Mouse (Mus musculus) embryonic facial prominence, embryonic 10.5 days (tissue): ENCODE results near the gene Lyar. TPM values are rescaled to one million over a fixed set of nuclear protein-coding genes. Genes with fewer than 3 reads are reported as not detected.

Source experiments
- DNase-seq: peaks from one replicate; pipeline ENCODE4 v3.0.0-alpha.2; 2017; ENCODE audit warnings: low spot score
- H3K27ac ChIP-seq: fragments of 300-500 bp; sonication (generic); replicated peaks from 2 replicates; pipeline ENCODE4 v1.5.1; 2016; ENCODE audit warnings: mild to moderate bottlenecking
- H3K27me3 ChIP-seq: fragments of 300-500 bp; sonication (generic); replicated peaks from 2 replicates; pipeline ENCODE4 v1.6.1; 2016; ENCODE audit warnings: low read depth, mild to moderate bottlenecking; ENCODE audit not compliant: poor library complexity, severe bottlenecking
- H3K36me3 ChIP-seq: fragments of 300-500 bp; sonication (generic); replicated peaks from 2 replicates; pipeline ENCODE4 v1.6.1; 2016; ENCODE audit warnings: mild to moderate bottlenecking, moderate library complexity
- H3K4me1 ChIP-seq: fragments of 300-500 bp; sonication (generic); 2 replicates; pipeline ENCODE4 v1.6.1; 2016
- H3K4me3 ChIP-seq: fragments of 300-500 bp; sonication (generic); 2 replicates; pipeline ENCODE4 v1.5.1; 2016; ENCODE audit warnings: mild to moderate bottlenecking, moderate library complexity
- H3K9me3 ChIP-seq: fragments of 300-500 bp; sonication (generic); 2 replicates; pipeline ENCODE4 v1.6.1; 2016; ENCODE audit warnings: mild to moderate bottlenecking
- WGBS: fragments of 180-500 bp; shearing (Covaris S2); methylation state at CpG from one replicate; pipeline ENCODE4 v1.1.7; 2016; 5-methylcytosine and 5-hydroxymethylcytosine counted together
- polyA plus RNA-seq: library from polyadenylated mRNA; unstranded; fragments of >200 nt; fragmentation: Nextera tagmentation; extraction: Ambion mirVana; gene quantifications from 2 replicates; pipeline ENCODE4 v1.2.1, GENCODE M21; 2016

Gene Lyar
- polyA plus RNA-seq, 1 experiment from 2014 or later = 201 TPM

DNA sequence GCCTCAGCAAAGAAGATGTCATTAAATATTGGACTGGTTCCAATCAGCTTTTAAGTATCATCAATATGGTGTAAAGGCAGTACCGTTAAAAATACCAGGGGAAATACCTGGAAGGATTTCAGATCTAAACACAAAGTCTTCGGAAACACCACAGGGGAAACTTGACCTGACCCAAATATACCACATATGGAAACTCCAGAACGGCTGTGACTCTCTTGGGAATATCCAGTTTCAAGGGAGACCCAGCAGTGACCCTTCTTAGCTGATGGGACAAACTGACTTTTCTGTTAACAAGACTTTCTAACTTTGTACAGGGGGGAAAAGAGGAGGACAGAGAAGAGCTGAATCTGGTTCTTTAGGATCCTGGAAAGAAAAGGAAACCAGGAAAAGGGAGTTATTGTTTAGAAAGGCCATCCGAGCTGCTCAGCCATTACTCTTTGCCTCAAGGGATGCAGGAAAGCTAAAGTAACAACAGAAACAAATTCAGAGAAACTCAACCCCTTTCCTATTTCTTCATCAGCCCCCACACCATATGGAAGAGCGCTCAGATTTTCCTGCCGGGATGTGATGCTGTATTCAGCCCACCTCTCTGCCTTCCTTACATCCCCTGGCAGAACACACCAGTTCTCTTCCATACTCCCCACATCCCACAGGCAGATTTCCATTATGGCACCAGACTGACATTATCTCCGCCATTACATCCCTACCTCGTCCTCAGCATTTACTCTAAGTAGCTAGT lies 37.9 kb downstream of the Lyar start:
- peak; percentile 43 for DNase-seq
- 49% methylated on average over 8 of the region's 8 CpGs for whole genome bisulfite sequencing
- Histone ChIP-seq H3K27me3 (no peaks in the 10 kb centered on the region), H3K4me1 (peaks cover 36% of the 10 kb centered on the region), H3K9me3 (no peaks in the 10 kb centered on the region), H3K36me3 (peaks cover 14% of the 10 kb centered on the region), H3K4me3 (no peak overlapping the region), H3K27ac (peak overlapping the region; percentile 57; the same call in 1 of the 2 replicates)

DNA sequence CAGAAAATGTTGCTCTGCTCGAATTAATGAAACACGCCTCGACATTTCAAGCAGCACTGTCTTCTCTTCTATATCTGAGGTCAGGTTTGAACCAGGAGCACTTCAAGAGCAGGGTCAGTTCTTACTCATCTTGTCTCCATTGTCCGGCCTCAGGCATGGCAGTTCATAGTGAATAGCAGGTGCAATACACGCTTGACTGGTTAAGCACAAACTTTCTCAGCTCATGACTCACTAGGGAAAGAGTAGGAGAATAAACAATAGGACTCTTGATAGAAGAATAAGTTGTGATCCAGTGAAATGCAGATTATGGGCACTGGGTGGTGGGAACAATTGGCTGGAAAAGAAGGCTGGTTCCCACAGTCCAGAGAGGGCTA lies 38.5 kb downstream of the Lyar start:
- H3K4me3 ChIP-seq = no peak overlapping the region
- no peaks in the 10 kb centered on the region for H3K9me3 ChIP-seq
- H3K27me3 ChIP-seq = no peaks in the 10 kb centered on the region
- peaks cover 19% of the 10 kb centered on the region for H3K36me3 ChIP-seq
- no peak for DNase-seq
- WGBS = 86% methylated on average over 5 of the region's 5 CpGs
- H3K27ac ChIP-seq = peak overlapping the region; percentile 57; the same call in 1 of the 2 replicates
- peaks cover 36% of the 10 kb centered on the region for H3K4me1 ChIP-seq

DNA sequence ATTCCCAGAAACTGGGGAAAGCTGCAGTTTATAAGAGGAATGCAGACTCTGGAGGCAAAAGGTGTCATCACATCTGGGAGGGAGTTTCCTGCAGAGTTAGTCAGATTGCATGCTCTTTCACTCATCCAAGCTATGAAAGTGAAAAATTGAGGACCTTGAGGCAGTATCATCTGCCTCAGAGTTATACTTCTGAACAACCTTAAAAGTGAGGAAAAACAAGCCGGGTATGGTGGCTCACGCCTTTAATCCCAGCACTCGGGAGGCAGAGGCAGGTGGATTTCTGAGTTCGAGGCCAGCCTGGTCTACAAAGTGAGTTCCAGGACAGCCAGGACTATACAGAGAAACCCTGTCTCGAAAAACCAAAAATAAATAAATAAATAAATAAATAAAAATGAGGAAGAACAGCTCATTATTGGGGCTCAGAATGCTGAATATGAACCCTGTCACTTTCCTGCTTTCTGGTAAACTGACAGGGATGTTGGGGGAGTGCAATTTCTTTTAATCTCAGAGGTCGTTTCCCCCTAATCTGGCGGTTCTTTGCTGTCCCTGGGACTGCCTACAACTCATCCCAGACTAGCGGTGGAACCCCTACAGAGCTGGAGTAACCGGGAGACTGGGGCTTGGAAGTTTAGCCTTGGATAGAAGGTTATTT lies 39.3 kb downstream of the Lyar start:
- peak overlapping the region; percentile 90 for H3K27ac ChIP-seq
- H3K36me3 ChIP-seq = peaks cover 28% of the 10 kb centered on the region
- 43% methylated on average over 9 of the region's 9 CpGs for WGBS
- peaks cover 36% of the 10 kb centered on the region for H3K4me1 ChIP-seq
- no peak for DNase-seq
- H3K27me3 ChIP-seq = no peaks in the 10 kb centered on the region
- H3K4me3 ChIP-seq = peak overlapping the region; percentile 86
- H3K9me3 ChIP-seq = no peaks in the 10 kb centered on the region

DNA sequence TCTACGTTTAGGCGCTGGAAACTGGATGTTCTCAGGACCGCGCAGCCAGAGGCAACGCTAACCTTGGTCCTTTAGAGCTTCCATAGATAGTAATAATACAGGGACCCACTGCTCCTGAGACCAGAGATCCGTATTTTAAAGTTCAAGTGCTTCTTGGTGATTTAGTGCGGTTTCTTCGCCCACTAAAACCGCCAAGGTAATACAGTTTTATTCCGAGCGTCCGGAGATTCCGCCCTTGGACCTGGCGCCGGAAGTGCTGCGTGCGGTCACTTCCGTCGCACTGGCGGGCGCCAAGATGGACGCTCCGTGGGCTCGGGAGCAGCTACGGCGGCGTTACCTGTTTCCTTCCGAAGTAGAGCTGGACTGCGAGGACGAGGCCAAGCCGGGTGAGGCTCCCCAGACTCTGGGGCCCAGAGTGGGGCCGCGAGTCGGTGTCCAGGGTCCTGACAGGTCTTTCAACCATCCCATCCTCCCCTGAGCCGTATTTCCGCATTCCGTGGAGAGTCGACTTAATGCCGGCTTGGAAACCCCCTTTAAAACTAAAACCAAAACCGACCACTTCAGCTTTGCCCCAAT lies 39.9 kb downstream of the Lyar start, which contains the start of gene Tmem128:
Gene Tmem128 (plus strand): TSS at position 79 of the 576 bp plus-strand sequence.
- DNase-seq = peak; percentile 75
- Histone ChIP-seq H3K36me3 (peaks cover 34% of the 10 kb centered on the region), H3K4me1 (peaks cover 36% of the 10 kb centered on the region), H3K27me3 (no peaks in the 10 kb centered on the region), H3K9me3 (no peaks in the 10 kb centered on the region), H3K27ac (peak within 1 kb of the TSS; percentile 90), H3K4me3 (peak within 1 kb of the TSS; percentile 86)
- under 1% methylated on average over 40 of the region's 40 CpGs for WGBS

DNA sequence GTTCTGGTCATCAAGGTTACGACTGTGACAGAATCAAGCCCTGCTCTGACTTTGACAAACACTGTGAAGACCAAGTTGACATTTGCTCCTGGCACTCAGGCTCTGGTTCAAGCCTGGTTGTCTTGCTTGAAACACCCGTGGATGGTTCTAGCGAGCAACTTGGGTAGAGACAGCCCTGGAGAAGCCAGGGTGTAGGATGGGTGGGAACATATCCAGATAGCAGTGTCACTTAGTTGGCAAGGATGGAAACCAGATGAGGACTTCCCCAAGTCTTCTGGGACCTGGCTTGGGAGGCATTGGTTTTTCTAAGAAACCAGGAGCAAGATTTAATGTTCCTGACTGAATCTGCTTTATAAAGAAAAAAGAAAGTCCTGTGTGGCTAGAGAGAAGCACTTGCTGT lies 50.7 kb downstream of the Lyar start:
- H3K4me3 ChIP-seq = no peak overlapping the region
- peaks cover 4% of the 10 kb centered on the region; the same call in 1 of the 2 replicates for H3K4me1 ChIP-seq
- H3K9me3 ChIP-seq = no peaks in the 10 kb centered on the region
- no peak for DNase-seq
- peaks cover 54% of the 10 kb centered on the region for H3K36me3 ChIP-seq
- H3K27ac ChIP-seq = no peak overlapping the region
- 92% methylated on average over 3 of the region's 3 CpGs for WGBS
- peaks cover 33% of the 10 kb centered on the region for H3K27me3 ChIP-seq

DNA sequence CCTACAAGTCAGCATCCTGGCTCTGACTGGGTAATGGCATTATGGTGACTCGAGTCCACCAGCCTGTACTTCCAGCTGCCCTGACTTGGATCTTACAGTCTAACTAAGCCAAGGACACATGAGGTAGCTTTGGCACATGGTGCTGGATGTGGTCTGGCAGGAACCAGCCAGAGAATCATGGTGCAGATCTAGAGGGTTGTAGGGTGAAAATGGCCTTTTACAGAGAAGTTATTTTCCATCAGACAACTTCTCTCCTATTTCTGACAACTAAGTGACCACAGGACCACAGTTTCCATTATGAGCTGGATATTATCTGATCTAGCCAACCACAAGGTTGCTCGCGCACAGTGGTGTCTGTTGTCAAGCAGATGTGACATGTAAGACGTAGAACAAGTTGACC lies 53.6 kb downstream of the Lyar start:
- H3K4me1 ChIP-seq = peaks cover 28% of the 10 kb centered on the region
- H3K27ac ChIP-seq = no peak overlapping the region
- H3K36me3 ChIP-seq = peaks cover 26% of the 10 kb centered on the region
- H3K9me3 ChIP-seq = no peaks in the 10 kb centered on the region
- no peak overlapping the region for H3K4me3 ChIP-seq
- DNase-seq = no peak
- peaks cover 62% of the 10 kb centered on the region for H3K27me3 ChIP-seq
- WGBS = 89% methylated on average over 4 of the region's 4 CpGs

DNA sequence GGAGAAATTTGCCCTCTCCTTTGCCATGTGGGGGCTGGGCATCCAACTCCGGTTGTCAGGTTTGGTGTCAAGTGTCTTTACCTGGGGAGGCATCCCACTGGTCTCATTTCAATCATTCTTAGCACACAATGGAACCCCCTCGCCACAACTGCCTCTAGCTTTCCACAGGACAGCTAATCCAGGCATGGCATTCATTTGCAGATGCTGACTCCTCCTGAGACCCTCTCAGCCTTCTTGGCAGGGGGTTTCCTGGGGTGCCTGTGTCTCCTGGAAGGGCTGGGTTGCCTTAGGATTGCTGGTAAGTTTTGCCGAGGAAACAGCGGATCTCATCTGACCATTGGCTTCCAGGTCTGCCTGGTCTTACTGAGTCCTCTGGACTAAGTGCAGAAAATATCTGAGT lies 55.5 kb downstream of the Lyar start, which contains the start of gene Otop1:
Gene Otop1 (plus strand): TSS at position 202 of the 400 bp plus-strand sequence.
- Histone ChIP-seq H3K4me3 (peak within 1 kb of the TSS; percentile 49), H3K36me3 (peaks cover 11% of the 10 kb centered on the region), H3K27me3 (peaks cover 81% of the 10 kb centered on the region), H3K9me3 (no peaks in the 10 kb centered on the region), H3K27ac (no peak within 1 kb of the TSS), H3K4me1 (peaks cover 28% of the 10 kb centered on the region)
- 3% methylated on average over 4 of the region's 4 CpGs for WGBS
- DNase-seq = no peak

DNA sequence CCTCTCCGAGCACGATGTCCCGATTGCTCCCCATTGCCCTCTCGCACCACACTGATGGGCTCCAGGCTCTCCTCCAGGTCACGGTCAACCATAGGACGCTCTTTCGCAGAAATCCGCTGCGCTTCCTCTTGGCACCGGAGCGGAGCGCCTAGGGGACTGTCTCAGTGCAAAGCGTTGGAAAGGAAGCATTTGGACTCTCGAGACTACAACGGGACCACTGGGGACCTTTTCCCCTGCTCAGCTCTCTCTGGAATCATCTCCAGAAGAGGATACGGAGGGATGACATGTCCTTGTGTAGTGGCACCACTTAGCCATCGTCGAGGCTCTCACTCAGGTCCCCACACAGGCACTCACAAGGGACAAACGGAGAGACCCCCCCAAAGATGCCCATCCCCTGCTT lies 56.2 kb downstream of the Lyar start:
- Histone ChIP-seq H3K4me1 (peaks cover 28% of the 10 kb centered on the region), H3K27ac (no peak overlapping the region), H3K27me3 (peaks cover 84% of the 10 kb centered on the region), H3K9me3 (no peaks in the 10 kb centered on the region), H3K4me3 (peak overlapping the region; percentile 49), H3K36me3 (peaks cover 4% of the 10 kb centered on the region)
- peak; percentile 39 for DNase-seq
- 1% methylated on average over 19 of the region's 19 CpGs for WGBS

DNA sequence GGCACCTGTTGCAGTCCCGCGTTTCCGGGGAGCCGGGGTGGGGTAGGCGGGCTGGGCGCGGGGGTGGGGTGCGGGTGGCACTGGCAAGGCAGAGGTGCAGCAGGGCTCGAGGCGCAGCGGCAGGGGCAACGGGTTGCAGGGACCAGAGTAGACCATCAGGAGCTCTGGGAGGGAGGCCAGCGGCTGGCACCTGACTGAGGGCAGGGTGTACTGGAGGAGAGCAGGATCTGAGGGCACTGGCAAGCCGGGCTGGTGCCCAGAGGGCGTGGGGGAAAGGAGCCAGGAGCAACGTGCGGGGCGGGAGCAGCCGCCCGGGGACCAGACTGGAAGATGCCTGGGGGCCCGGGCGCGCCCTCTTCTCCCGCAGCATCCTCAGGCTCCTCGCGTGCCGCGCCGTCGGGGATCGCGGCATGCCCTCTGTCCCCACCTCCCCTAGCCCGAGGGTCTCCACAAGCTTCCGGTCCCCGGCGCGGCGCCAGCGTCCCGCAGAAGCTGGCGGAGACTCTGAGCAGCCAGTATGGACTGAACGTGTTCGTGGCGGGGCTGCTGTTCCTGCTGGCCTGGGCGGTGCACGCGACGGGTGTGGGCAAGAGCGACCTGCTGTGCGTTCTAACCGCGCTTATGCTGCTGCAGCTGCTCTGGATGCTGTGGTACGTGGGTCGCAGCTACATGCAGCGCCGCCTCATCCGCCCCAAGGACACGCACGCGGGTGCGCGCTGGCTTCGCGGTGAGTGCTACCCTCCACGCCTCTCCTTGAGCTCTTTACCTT lies 57.0 kb downstream of the Lyar start:
- peak overlapping the region; percentile 31; the same call in 1 of the 2 replicates for H3K27ac ChIP-seq
- peak overlapping the region; percentile 49 for H3K4me3 ChIP-seq
- peak; percentile 53 for DNase-seq
- H3K27me3 ChIP-seq = peaks cover 84% of the 10 kb centered on the region
- no peaks in the 10 kb centered on the region for H3K36me3 ChIP-seq
- 1% methylated on average over 65 of the region's 65 CpGs for WGBS
- peaks cover 36% of the 10 kb centered on the region for H3K4me1 ChIP-seq
- H3K9me3 ChIP-seq = no peaks in the 10 kb centered on the region

DNA sequence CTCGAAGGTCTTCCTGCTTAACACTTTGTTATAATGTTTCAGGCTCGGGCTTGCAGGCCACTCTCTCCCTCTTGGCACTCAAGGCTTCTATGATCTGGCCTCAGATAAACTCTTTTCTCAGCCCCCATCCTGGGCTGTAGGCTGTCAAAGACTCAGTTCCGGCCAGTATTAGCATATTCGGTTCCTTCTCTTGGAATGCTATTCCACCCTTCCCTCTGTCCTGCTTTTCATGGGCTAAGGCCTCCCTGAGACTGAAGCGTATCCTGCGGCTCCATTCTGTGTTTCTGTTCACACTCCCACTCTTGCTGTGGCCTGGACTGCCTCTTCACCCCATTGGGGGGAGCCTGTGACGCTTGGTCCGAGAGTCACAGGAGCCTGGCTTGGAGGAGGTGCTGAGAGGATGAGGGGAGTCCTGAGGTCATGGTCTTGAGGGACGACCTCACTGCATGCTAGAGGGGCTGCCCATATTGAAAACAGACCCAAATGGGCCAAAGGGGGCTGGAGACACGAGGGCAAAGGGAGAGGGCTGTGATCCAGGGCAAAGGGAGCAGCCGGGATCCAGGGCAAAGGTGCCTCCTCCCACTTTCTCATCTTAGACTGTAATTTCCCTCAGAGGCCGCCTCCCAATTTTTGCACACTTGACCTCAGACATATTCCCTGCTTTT lies 57.8 kb downstream of the Lyar start:
- H3K4me3 ChIP-seq = peak overlapping the region; percentile 49
- DNase-seq = peak; percentile 36
- H3K27me3 ChIP-seq = peaks cover 83% of the 10 kb centered on the region
- H3K27ac ChIP-seq = no peak overlapping the region
- no peaks in the 10 kb centered on the region for H3K9me3 ChIP-seq
- no peaks in the 10 kb centered on the region for H3K36me3 ChIP-seq
- 17% methylated on average over 12 of the region's 12 CpGs for WGBS
- H3K4me1 ChIP-seq = peaks cover 36% of the 10 kb centered on the region

DNA sequence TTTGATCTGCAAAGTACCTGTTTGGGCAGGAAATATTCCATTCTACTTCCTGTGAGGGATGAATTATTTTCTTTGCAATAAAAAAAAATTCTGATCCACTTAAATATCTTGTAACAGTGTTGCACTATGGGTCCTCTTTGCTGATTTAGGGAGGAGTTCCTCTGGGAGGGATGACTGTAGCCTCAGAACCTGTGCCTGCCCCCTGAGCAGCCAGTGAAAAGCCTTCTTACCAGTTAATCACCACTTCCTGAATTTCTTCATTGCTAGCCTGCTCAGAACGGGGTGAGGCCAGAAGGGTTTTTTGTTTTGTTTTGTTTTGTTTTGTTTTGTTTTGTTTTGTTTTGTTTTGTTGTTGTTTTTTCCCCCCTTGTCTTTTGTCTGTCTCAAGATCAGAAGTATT lies 59.8 kb downstream of the Lyar start:
- no peaks in the 10 kb centered on the region for H3K36me3 ChIP-seq
- DNase-seq = no peak
- H3K4me3 ChIP-seq = no peak overlapping the region
- no peaks in the 10 kb centered on the region for H3K9me3 ChIP-seq
- peaks cover 36% of the 10 kb centered on the region for H3K4me1 ChIP-seq
- 30% methylated on average over 1 of the region's 1 CpGs for WGBS
- H3K27me3 ChIP-seq = peaks cover 66% of the 10 kb centered on the region
- H3K27ac ChIP-seq = no peak overlapping the region
